Mouse (Mus musculus): ENCODE data around the gene Cdkal1.

Gene Cdkal1

DNA sequence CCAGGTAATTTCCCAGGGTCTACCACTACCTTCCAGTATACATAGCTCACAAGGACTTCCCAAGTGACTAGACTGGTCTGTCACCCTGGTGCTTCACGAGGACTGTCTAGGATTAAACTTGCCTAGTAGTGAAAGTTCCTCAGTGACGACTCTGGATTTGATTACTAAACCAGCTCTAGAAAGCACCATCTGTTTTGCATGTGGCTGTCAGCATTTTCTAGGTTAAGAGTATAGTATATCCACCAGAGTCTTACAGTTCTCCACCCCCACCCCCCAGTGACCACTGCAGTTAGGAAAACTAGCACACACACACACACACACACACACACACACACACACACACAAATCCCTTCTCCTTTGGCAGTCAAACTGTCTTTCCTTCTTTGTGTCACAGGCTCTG is 670.9 kb downstream of the Cdkal1 start:
- DNase-seq (ENCODE audit: low spot score) = no peak

DNA sequence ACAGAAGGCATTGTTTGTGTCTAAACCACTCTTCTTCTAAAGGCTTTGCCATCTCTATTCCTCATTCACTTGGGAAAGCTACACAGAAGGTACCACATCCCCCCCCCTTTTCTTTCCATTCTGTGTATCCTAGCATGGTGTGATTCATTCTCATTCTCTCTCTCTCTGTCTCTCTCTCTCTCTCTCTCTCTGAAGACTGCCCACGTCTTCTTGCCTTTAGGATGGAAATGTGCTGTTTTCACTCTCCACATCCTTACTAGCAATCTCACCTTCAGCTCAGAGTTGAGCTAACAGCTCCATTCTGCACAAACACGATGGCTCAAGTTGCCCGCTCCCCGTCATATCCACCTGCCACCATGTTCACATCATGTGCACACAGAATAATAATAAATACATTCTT is 675.6 kb downstream of the Cdkal1 start:
- no peak for DNase-seq (ENCODE audit: low spot score)

DNA sequence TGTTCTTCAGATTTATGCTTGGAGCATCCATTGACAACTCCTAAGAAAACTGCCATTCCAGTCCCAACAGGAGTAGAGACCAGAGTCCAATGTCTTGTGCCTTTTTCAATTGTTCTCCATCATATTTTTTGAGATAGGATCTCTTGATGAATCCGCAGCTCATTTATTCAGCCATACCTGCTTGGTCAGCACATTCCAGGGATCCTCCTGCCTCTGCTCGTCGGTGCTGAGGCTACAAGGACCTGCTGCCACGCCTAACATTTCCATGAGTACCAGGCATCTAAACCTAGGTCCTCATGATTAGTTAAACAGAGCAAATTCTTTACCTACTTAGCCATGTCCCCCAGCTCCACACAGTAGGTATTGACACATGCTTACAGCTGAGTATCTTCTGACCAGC is 676.2 kb downstream of the Cdkal1 start:
- DNase-seq (ENCODE audit: low spot score) = no peak

DNA sequence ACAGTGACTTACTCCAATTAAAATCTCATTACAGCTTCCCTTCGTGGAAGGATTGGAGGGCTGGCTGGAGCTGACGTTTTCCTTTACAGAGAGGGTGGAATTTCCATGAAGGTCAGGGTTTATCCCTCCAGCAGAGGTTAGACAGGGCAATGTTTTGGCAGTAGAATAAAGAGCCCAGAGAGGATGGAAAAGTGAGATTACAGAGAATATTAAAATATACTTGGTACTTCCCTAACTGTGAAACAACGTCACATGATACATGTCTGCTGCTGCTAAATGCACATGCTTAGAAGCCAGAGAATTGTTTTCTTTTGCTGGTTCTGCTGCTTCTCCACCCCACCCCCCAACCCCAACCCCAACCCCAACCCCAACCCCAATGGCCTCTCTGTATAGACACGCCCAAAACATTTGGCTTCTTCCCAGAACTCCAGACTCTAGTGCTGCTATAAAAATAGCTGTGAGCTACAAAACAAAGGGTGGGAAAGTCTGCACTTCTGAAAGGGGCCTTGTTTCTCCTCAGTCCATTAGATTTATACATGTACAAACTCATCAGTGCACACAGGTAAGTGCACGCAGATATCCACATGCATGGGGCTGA is 677.5 kb downstream of the Cdkal1 start:
- peak; percentile 10 for DNase-seq (ENCODE audit: low spot score)

DNA sequence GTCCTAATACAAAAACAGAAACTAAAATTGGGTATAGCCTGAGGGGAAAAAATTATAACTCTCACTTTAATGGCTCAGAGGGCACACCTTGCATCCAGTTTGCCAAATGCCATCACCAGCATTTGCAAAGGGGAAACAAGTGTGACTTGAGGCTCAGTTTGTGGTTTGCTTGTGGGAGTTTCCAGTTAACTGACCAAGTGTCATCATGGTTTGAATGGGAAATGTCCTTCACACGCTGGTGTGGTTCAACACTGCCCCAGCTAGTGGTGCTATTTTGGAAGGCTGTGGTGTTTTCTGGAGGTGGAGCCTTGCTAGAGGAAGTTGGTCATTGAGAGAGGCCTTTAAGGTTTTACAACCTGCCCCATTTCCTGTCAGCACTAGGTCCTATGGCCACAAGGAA is 686.1 kb downstream of the Cdkal1 start:
- DNase-seq (ENCODE audit: low spot score) = no peak

DNA sequence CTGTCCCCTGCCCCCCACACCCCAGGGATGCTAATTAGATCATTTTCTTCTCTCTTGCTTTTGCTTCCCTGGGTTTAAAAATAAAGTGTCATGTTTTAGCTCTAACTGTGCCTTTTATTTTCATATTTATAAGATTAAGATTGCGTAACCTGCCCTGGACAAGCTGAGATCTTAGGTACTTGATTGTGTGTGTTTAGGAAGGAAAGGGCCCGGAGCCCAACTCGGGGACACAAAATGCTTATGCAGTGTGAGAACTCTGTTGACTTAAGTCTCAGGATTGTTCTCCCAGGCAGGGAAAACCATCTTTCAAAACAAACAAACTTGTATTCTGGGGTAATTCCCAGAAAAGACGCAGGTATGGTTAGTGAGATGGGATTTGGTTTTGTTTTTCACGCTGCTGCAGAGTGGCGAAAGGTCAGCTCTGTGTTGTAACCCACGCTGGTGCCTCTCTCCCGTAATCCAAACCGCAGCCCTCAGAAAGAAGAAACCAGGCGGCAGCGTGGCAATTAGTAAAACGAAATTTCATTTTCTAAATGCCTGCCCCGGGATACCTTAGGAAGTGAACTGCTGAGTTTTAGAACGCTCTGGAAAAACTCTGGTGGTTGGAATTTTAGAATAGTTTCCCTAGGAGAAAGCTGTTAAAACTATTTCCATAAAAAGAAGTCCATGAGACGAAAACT is 690.5 kb downstream of the Cdkal1 start:
- DNase-seq (ENCODE audit: low spot score) = no peak

DNA sequence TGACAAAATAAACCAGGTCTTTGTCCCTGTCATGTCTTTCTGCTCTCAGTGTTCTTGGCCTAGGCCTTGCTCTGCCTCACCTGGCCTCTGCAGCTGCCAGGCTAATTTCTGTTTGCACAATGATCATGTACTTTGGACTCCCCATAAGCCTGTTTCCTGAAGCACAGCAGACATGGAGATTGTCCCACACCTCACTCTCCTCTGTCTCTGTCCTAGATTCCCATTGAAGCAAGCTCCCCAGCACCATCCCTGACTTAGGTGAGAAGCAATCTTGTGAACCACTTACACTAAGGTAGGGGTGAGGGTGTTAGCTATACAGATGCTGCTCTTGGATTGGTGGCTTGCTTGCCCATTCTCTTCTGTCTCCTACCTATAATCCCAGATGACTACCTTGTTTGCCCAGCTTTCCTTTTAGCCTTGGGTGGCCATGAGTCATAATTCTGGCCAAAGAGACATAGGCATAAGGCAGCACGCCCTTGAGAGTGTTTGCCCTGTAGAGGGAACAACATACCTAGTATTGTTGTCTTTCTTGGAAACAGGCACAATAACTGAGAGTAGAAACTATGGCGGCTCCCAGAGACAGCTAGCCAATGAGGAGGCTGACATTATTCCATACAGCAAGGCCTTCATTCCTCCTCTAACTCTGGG is 692.5 kb downstream of the Cdkal1 start:
- no peak for DNase-seq (ENCODE audit: low spot score)

DNA sequence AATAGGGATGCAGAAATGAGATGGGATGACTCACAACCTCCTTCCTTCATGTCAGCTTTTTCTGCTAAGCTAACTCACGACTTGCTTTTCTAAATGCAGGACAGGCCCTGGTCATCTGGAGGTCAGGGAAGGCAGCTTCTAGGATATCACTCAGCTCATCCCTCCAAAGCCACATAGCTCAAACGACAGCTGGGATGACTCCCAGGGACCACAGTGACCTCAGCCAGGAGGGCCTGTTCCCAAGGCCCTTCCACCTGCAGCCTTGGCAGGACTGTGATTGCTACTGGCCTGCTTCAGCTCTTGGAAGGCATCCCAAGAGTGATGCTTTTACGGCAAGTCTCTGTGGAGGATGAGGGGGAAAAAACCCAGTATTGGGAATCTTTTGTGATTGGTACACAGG is 693.0 kb downstream of the Cdkal1 start:
- no peak for DNase-seq (ENCODE audit: low spot score)

DNA sequence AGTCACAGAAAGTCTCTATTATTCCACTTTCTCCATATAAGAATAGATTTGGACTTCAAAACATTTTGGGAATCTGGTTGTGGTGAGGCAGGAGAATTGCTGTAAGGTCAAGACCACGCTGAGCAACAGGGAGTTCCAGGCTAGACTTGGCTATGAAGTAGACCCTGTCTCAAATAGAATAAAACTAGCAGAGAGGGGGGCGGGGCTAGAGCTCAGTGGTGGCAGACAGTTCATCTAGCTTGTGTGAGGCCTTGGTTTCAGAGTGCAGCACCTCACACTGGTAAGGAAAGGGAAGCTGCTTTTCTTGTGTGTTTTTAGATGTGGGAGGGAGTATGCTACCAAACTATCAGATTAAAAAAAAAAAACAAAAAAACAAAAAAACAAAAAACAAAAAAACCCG is 694.0 kb downstream of the Cdkal1 start:
- DNase-seq (ENCODE audit: low spot score) = no peak

DNA sequence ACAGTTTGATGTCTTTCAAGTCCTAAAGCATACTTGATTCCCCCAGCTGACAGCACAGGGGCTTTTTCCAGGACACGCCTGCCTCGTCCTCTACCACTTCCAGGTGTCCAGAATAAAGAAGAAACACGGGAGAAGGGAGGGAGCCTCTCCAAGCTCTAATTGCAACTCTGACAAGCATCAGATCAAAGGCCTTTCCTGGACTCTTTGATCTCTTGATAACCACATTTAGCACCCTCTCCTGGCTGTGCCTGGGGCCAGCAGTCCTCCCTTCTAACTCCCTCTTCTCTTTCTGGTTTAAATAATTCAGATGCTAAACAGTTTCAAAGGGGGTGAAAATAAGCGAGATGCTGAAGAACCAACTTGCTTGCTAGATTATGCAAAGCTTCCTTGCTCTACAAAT is 698.8 kb downstream of the Cdkal1 start:
- DNase-seq (ENCODE audit: low spot score) = no peak

DNA sequence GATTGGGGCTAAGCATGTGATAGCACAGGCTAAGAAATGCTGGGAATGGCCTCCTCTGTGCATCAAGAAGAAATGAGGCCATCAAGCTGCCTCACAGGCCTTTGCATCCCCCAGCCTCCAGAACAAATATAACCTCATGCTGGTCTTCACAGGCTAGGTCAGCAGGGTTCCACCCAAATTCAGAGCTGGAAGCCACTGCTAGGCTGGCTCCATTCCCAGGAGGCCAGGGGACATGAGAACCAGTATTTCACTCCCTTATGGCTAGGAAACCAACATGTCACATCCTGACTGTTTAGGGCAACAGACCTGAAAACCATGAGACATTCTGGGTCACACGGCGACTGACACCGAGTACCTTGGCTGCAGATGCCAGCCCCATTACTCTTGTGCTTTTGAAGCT is 700.2 kb downstream of the Cdkal1 start:
- DNase-seq (ENCODE audit: low spot score) = no peak

DNA sequence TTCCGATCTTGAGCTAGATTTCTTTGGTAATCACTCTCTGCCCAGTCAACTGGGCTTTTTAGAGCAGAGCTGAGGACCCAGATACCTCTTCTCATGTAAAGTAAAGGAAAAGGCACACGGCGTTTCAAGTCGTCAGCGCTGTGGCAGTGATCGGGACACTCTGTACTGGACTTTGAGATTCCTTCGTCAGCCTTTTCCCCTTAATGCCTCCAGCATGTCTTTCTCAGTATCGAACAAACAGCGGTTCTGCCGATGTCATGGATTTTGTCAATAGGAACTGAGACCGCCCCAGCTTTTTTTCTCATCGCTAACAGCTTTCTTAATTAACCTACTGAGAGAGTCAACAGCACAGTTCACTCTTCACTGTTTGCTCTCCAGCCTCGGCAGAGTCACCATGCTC is 705.4 kb downstream of the Cdkal1 start:
- no peak for DNase-seq (ENCODE audit: low spot score)

DNA sequence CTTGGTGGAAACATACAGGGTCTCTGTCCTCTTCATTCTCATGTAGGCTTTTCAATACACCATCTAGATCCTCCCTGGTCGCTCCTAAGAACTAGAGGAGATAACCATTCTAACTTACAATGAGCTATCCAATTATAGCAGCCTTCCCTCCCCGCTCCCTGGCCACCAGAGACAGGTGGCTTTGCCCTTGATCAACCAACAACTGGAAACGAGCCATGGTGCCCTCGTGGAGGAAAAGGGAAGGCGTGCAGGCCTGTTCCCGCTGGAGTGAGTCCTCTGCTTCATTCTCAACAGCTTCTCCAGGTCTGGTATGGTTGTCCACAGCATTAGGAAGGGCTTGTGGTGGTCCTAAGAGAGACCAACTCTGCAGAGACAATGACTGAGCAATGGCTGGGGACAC is 706.1 kb downstream of the Cdkal1 start:
- no peak for DNase-seq (ENCODE audit: low spot score)

DNA sequence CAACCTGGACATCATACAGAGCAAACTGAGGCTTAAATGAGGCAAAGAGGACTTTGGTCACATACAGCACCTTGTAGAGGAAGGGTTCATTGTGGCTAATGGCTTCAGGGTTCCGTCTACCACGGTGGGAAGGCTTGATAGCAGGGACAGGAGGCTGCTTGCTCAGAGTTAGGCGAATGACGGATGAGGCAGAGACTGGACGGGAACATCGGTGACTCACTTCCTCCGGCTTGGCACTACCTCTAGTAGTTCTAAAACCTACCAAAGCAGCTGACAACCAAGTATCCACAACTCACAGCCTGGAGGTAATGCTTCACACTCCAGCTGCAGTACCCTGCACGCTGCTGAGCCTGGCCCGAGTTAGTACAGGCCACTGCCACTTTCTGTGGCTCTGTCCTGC is 706.9 kb downstream of the Cdkal1 start:
- no peak for DNase-seq (ENCODE audit: low spot score)
